Mouse (Mus musculus) midbrain, embryonic 15.5 days (tissue): ENCODE measurements around the gene Chchd4. TPM values are rescaled to one million over a fixed set of nuclear protein-coding genes. Genes with fewer than 3 reads are reported as not detected.

Source experiments
- ATAC-seq: fragments of 200-750 bp; cut with Nextera tagmentation; replicated peaks from 2 replicates; pipeline ENCODE4 v1.8.0; 2017; ENCODE audit warnings: moderate TSS enrichment
- H3K27ac ChIP-seq: fragments of 300-500 bp; sonication (generic); 2 replicates; pipeline ENCODE4 v1.5.1; 2015; ENCODE audit warnings: mild to moderate bottlenecking, inconsistent platforms
- H3K27me3 ChIP-seq: fragments of 300-500 bp; sonication (generic); replicated peaks from 2 replicates; pipeline ENCODE4 v1.6.1; 2015; ENCODE audit warnings: inconsistent platforms
- H3K36me3 ChIP-seq: fragments of 300-500 bp; sonication (generic); replicated peaks from 2 replicates; pipeline ENCODE4 v1.6.1; 2015; ENCODE audit warnings: inconsistent platforms
- H3K4me1 ChIP-seq: fragments of 300-500 bp; sonication (generic); 2 replicates; pipeline ENCODE4 v1.6.1; 2015; ENCODE audit warnings: inconsistent platforms
- H3K4me2 ChIP-seq: fragments of 300-500 bp; sonication (generic); 2 replicates; pipeline ENCODE4 v1.6.1; 2015; ENCODE audit warnings: inconsistent platforms, mild to moderate bottlenecking, moderate library complexity
- H3K4me3 ChIP-seq: fragments of 300-500 bp; sonication (generic); 2 replicates; pipeline ENCODE4 v1.5.1; 2015; ENCODE audit warnings: mild to moderate bottlenecking, inconsistent platforms
- H3K9ac ChIP-seq: fragments of 300-500 bp; sonication (generic); 2 replicates; pipeline ENCODE4 v1.6.1; 2015; ENCODE audit warnings: mild to moderate bottlenecking, inconsistent platforms
- H3K9me3 ChIP-seq: fragments of 300-500 bp; sonication (generic); 2 replicates; pipeline ENCODE4 v1.6.1; 2016; ENCODE audit warnings: inconsistent platforms
- WGBS: fragments of 180-500 bp; shearing (Covaris S2); methylation state at CpG from one replicate; pipeline ENCODE4 v1.1.7; 2015; ENCODE audit warnings: mixed read lengths; 5-methylcytosine and 5-hydroxymethylcytosine counted together
- polyA plus RNA-seq: library from polyadenylated mRNA; unstranded; fragments of >200 nt; fragmentation: Nextera tagmentation; extraction: Ambion mirVana; gene quantifications from 2 replicates; pipeline ENCODE4 v1.2.1, GENCODE M21; 2015

Gene Chchd4
- polyA plus RNA-seq, 1 experiment from 2014 or later, result 40.7 TPM

- H3K27ac ChIP-seq, result no peak overlapping the region
- WGBS, result 93% methylated on average over 2 of the region's 2 CpGs
- no peak overlapping the region for H3K4me2 ChIP-seq
- no peak overlapping the region for H3K9ac ChIP-seq
- no peaks in the 10 kb centered on the region for H3K27me3 ChIP-seq
- no peak for ATAC-seq
- peaks cover 20% of the 10 kb centered on the region for H3K4me1 ChIP-seq
- H3K36me3 ChIP-seq, result peaks cover 8% of the 10 kb centered on the region
- H3K4me3 ChIP-seq, result no peak overlapping the region
- no peaks in the 10 kb centered on the region for H3K9me3 ChIP-seq
Measured at GRCm38 (mm10) chr6:91470712-91471111, 2.6 kb downstream of the Chchd4 start.

GRCm38 (mm10) chr6:91467106-91467505 lies 6.2 kb downstream of the Chchd4 start:
- Histone ChIP-seq H3K36me3 (peaks cover 22% of the 10 kb centered on the region), H3K9ac (no peak overlapping the region), H3K27ac (no peak overlapping the region), H3K4me1 (peaks cover 4% of the 10 kb centered on the region), H3K27me3 (no peaks in the 10 kb centered on the region), H3K4me3 (no peak overlapping the region), H3K9me3 (no peaks in the 10 kb centered on the region), H3K4me2 (no peak overlapping the region)
- ATAC-seq, result no peak
- 86% methylated on average over 1 of the region's 1 CpGs for WGBS

- H3K27me3 ChIP-seq, result no peaks in the 10 kb centered on the region
- H3K4me2 ChIP-seq, result no peak overlapping the region
- H3K27ac ChIP-seq, result no peak overlapping the region
- peaks cover 22% of the 10 kb centered on the region for H3K36me3 ChIP-seq
- H3K4me3 ChIP-seq, result no peak overlapping the region
- H3K9me3 ChIP-seq, result no peaks in the 10 kb centered on the region
- no peak overlapping the region for H3K9ac ChIP-seq
- ATAC-seq, result no peak
- H3K4me1 ChIP-seq, result no peaks in the 10 kb centered on the region
- 93% methylated on average over 2 of the region's 2 CpGs for WGBS
Measured at GRCm38 (mm10) chr6:91465756-91466155, 7.6 kb downstream of the Chchd4 start.

- Histone ChIP-seq H3K36me3 (peaks cover 8% of the 10 kb centered on the region; the same call in 1 of the 2 replicates), H3K4me2 (no peak overlapping the region), H3K4me1 (no peaks in the 10 kb centered on the region), H3K27me3 (no peaks in the 10 kb centered on the region), H3K9ac (no peak overlapping the region), H3K27ac (no peak overlapping the region), H3K9me3 (no peaks in the 10 kb centered on the region), H3K4me3 (no peak overlapping the region)
- no peak for ATAC-seq
- WGBS, result 98% methylated on average over 1 of the region's 1 CpGs
Measured at GRCm38 (mm10) chr6:91459471-91459870, 13.9 kb downstream of the Chchd4 start.

GRCm38 (mm10) chr6:91454546-91454945 lies 18.8 kb downstream of the Chchd4 start:
- Histone ChIP-seq H3K4me3 (no peak overlapping the region), H3K27me3 (no peaks in the 10 kb centered on the region), H3K4me2 (no peak overlapping the region), H3K27ac (no peak overlapping the region), H3K9ac (no peak overlapping the region), H3K9me3 (no peaks in the 10 kb centered on the region), H3K4me1 (no peaks in the 10 kb centered on the region), H3K36me3 (no peaks in the 10 kb centered on the region)
- 75% methylated on average over 5 of the region's 5 CpGs for WGBS
- ATAC-seq, result no peak

- no peak overlapping the region for H3K4me2 ChIP-seq
- H3K27me3 ChIP-seq, result no peaks in the 10 kb centered on the region
- no peak overlapping the region for H3K27ac ChIP-seq
- H3K9ac ChIP-seq, result no peak overlapping the region
- H3K4me1 ChIP-seq, result no peaks in the 10 kb centered on the region
- no peaks in the 10 kb centered on the region for H3K9me3 ChIP-seq
- H3K36me3 ChIP-seq, result no peaks in the 10 kb centered on the region
- H3K4me3 ChIP-seq, result no peak overlapping the region
- ATAC-seq, result no peak
- 63% methylated on average over 1 of the region's 1 CpGs for WGBS
Measured at GRCm38 (mm10) chr6:91452056-91452455, 21.3 kb downstream of the Chchd4 start.

GRCm38 (mm10) chr6:91449472-91450225 lies 23.7 kb downstream of the Chchd4 start:
- no peaks in the 10 kb centered on the region for H3K27me3 ChIP-seq
- H3K27ac ChIP-seq, result no peak overlapping the region
- H3K36me3 ChIP-seq, result no peaks in the 10 kb centered on the region
- H3K4me1 ChIP-seq, result no peaks in the 10 kb centered on the region
- ATAC-seq, result no peak
- H3K4me3 ChIP-seq, result no peak overlapping the region
- H3K9ac ChIP-seq, result no peak overlapping the region
- no peaks in the 10 kb centered on the region for H3K9me3 ChIP-seq
- 57% methylated on average over 3 of the region's 3 CpGs for WGBS
- no peak overlapping the region for H3K4me2 ChIP-seq

- H3K4me2 ChIP-seq, result no peak overlapping the region
- no peaks in the 10 kb centered on the region for H3K9me3 ChIP-seq
- 80% methylated on average over 3 of the region's 3 CpGs for WGBS
- ATAC-seq, result no peak
- H3K4me3 ChIP-seq, result no peak overlapping the region
- H3K27me3 ChIP-seq, result no peaks in the 10 kb centered on the region
- H3K27ac ChIP-seq, result no peak overlapping the region
- H3K4me1 ChIP-seq, result peaks cover 8% of the 10 kb centered on the region
- no peak overlapping the region for H3K9ac ChIP-seq
- H3K36me3 ChIP-seq, result no peaks in the 10 kb centered on the region
Measured at GRCm38 (mm10) chr6:91445316-91445715, 28.0 kb downstream of the Chchd4 start.

GRCm38 (mm10) chr6:91441145-91441662 lies 32.1 kb downstream of the Chchd4 start:
- H3K9ac ChIP-seq, result peak overlapping the region; percentile 55
- 4% methylated on average over 19 of the region's 19 CpGs for WGBS
- no peaks in the 10 kb centered on the region for H3K9me3 ChIP-seq
- H3K27ac ChIP-seq, result peak overlapping the region; percentile 77
- peaks cover 11% of the 10 kb centered on the region for H3K4me1 ChIP-seq
- H3K27me3 ChIP-seq, result peaks cover 9% of the 10 kb centered on the region
- no peaks in the 10 kb centered on the region for H3K36me3 ChIP-seq
- H3K4me2 ChIP-seq, result peak overlapping the region; percentile 86
- H3K4me3 ChIP-seq, result peak overlapping the region; percentile 58
- ATAC-seq, result peak; percentile 72

GRCm38 (mm10) chr6:91440474-91441144 lies 32.7 kb downstream of the Chchd4 start:
- Histone ChIP-seq H3K4me2 (peak overlapping the region; percentile 86), H3K9me3 (no peaks in the 10 kb centered on the region), H3K27me3 (peaks cover 12% of the 10 kb centered on the region), H3K36me3 (no peaks in the 10 kb centered on the region), H3K4me3 (peak overlapping the region; percentile 58), H3K27ac (peak overlapping the region; percentile 77), H3K4me1 (peaks cover 11% of the 10 kb centered on the region), H3K9ac (peak overlapping the region; percentile 68)
- peak; percentile 97 for ATAC-seq
- WGBS, result 3% methylated on average over 30 of the region's 30 CpGs

GRCm38 (mm10) chr6:91424151-91424550 lies 49.2 kb downstream of the Chchd4 start:
- no peaks in the 10 kb centered on the region for H3K36me3 ChIP-seq
- H3K4me2 ChIP-seq, result no peak overlapping the region
- H3K27me3 ChIP-seq, result no peaks in the 10 kb centered on the region
- no peak for ATAC-seq
- no peak overlapping the region for H3K4me3 ChIP-seq
- no peak overlapping the region for H3K27ac ChIP-seq
- H3K4me1 ChIP-seq, result no peaks in the 10 kb centered on the region
- H3K9ac ChIP-seq, result no peak overlapping the region
- no peaks in the 10 kb centered on the region for H3K9me3 ChIP-seq
- WGBS, result 56% methylated on average over 4 of the region's 4 CpGs

- Histone ChIP-seq H3K9ac (no peak overlapping the region), H3K27ac (no peak overlapping the region), H3K36me3 (no peaks in the 10 kb centered on the region), H3K27me3 (peaks cover 3% of the 10 kb centered on the region; the same call in 1 of the 2 replicates), H3K4me3 (no peak overlapping the region), H3K4me1 (no peaks in the 10 kb centered on the region), H3K9me3 (no peaks in the 10 kb centered on the region), H3K4me2 (no peak overlapping the region)
- no peak for ATAC-seq
- WGBS, result 79% methylated on average over 4 of the region's 4 CpGs
Measured at GRCm38 (mm10) chr6:91421629-91422028, 51.7 kb downstream of the Chchd4 start.
